Mouse (Mus musculus) heart, adult 11 months (tissue): ENCODE results near the gene Kat6b.
"Not testable (repeated sequence)": the region's sequence is repeated elsewhere in the genome, so short reads cannot be mapped to it uniquely, and the experiment has no call there.

Experiments
- DNase-seq: peaks from one replicate; pipeline ENCODE4 v3.0.0; 2022

The Kat6b gene

DNA sequence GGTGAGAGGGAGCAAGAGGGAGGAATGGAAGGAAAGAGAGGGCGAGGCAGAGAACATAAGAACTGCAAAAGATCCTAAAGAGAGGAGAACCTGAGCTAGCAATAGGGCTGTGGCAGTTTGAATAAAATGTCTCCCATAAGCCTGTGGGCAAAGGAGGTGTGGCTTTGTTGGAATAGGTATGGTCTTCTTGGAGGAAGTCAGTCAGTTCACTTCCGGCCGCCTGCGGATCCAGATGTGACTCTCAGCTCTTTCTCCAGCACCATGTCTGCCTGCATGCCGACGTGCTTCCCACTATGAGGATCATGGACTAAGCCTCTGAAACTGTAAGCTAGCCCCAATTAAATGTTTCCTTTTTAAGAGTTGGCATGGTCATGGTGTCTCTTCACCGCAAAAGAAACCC is at the start of gene Kat6b:
Kat6b (plus strand) TSS at position 204 of the 400 bp plus-strand sequence.
- no peak for DNase-seq

DNA sequence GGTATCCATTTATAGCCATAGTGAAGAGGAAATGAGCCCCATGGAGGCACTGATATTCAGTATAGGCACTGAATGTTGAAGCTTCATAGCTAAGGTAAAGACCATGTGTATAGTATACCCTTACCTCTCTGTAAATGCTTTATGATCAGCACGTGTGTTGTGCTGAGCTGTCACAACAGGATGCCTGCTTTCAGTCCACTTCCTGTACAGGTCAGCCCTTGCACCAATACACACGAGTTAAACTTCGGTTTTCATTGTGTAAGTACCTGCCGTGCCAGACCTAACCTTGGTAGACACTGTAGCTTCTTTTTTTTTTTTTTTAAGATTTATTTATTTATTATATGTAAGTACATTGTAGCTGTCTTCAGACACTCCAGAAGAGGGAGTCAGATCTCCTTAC is 47.8 kb upstream of the Kat6b start:
- DNase-seq = no peak

GRCm38 (mm10) chr14:21433995-21434394 is 47.2 kb upstream of the Kat6b start:
- peak; percentile 57 for DNase-seq

DNA sequence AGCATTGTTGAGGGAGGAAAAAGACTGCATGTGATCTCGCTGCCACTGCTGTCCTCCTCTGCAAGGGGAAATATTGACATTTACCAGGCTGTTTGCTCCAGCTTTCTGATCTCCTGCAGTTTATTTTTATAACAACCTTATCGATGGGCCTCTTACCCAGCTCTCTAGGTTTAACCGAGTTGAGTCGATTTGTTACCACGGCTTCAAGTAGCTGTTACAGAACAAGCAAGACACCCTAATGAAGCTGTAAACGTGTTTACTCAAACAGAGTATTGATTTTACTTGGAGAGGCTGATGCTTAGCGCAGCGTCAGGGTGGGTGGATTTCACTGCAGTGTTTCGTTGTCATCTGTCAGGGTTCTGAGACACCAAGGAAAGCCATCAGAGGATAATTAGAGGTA is 46.5 kb upstream of the Kat6b start:
- peak; percentile 85 for DNase-seq

GRCm38 (mm10) chr14:21439785-21440184 is 41.4 kb upstream of the Kat6b start:
- DNase-seq = no peak

GRCm38 (mm10) chr14:21440526-21440925 is 40.7 kb upstream of the Kat6b start:
- no peak for DNase-seq

GRCm38 (mm10) chr14:21441772-21442533 is 39.3 kb upstream of the Kat6b start:
- no peak for DNase-seq

DNA sequence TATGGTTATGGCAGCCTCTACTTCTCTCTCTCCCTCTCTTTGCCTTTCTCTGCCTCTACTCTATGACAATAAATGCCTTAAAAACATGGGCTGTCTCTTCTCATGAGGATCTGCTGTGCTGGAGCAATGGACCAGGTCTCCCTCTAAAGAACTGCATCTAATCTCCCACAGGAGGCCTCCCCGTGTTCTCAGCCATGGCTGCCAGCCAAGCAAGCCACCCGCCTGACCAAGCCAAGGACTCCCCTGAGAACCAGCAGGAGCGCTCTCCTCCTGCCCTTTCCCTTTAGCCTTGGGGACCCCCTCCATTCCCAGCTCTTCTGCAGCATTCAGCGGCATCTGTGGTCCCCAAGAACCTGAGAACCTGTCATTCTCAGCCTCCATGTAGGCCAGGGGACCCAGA is 28.7 kb upstream of the Kat6b start:
- DNase-seq = no peak

DNA sequence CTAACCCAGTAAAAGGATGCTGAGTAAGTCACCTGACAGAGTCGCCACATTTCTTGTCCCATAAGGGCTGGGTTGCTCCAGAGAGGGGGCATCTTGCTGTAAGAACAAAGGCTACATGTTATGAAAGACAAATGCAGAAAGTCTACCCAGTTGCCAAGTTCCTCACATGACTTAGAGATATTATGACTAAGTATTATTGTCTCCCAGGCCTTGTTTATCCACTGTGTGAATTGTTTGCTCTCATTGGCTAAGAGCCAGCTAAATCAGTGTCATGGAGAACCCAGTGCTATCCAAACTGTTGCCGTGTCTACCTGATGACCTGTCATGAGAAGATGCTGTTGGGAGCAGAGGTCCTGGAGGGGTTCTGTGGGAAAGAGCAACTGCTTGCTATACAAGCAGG is 27.3 kb upstream of the Kat6b start:
- DNase-seq = no peak

- DNase-seq = no peak
Observed at GRCm38 (mm10) chr14:21455654-21456350, 25.4 kb upstream of the Kat6b start.

- DNase-seq = no peak
Observed at GRCm38 (mm10) chr14:21456526-21456925, 24.7 kb upstream of the Kat6b start.

- no peak for DNase-seq
Observed at GRCm38 (mm10) chr14:21457876-21458275, 23.4 kb upstream of the Kat6b start.

GRCm38 (mm10) chr14:21458696-21459095 is 22.5 kb upstream of the Kat6b start:
- DNase-seq = no peak

DNA sequence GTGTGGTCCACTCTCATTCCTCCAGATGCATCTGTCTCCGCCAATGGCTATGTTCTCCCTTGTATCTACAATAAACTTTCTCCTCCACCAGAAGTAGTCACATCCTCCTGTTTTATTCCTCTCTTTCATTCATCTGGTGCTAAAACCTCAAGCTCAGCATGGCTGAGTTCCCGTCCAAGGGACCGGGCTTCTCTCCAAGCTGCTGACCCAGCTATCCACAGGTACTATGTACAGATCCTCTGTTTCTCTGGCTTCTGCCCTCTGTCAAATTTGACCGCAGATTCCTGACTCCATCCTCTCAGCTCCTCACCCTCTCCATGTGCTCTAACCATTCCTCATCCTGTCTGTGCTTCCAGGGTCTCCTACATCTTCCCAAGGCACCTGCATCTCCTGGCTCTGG is 22.1 kb upstream of the Kat6b start:
- no peak for DNase-seq

DNA sequence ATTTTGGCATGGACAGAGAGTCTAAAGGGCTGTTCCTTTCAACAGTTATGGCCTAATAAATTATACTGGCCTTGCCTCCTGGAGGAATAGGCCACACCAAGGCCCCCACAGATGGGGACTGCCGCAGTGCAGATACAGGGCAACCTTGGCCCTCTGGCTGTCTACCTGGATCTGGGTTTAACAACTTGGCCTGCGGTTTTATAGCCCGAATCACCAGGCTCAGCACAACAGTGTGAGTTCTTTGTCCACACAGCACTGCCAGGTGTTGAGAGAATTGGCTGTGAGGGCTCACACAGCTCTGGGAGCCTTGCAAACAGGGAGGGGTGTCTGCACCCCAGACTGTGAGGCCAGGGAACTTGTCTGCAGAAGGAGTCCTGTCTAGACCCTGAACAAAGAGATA is 18.8 kb upstream of the Kat6b start:
- no peak for DNase-seq

DNA sequence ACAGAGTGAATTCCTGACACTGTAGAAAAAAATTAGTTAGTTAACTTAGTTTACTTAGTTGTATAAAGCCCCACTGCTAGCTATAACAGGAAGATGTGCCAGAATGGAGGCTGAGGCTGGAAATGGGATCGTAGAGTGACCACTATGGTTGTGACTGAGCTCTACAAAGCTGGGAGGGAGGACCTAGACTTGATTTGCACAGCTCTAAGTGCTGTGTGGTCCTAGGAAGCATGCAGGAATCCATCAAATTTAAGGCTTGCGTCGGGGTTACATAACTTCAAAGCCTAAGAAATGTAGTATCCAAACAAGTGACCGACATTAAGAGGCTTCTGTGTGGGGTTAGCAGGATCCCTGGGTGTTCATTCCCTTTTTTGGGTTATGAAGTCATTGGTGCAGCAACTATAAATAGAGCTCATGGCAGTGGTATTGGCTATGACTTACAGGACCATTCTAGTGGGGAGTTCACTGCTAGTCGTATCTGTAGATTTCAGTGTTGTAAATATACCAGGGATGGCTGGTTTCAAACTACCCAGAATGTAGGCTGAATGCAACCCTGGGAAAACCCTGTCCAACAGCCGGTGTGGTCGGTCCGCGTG is 18.0 kb upstream of the Kat6b start:
- no peak for DNase-seq

- no peak for DNase-seq
Observed at GRCm38 (mm10) chr14:21470386-21470785, 10.8 kb upstream of the Kat6b start.

GRCm38 (mm10) chr14:21471975-21472374 is 9.3 kb upstream of the Kat6b start:
- DNase-seq = no peak

DNA sequence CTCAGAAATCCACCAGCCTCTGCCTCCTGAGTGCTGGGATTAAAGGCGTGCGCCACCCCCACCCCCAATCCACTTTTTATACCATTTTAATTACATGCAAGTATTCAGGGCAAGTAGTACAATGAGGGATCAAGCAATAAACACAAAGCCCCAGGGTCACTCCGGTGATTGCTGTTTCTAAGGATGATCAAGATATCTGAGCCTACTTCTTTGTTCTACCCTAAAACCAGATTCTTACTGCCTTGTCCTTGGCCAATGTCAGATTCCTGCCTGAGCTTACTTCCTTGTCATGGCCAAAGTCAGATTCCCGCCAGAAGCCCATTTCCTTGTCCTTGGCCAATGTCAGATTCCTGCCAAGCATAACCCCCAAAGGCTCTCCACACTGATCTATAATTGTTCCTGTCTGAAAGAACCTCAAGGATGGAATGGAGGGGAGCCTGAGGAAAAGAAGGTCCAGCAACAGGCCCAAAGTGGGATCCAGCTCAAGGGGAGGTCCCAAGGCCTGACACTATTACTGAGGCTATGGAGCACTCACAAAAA is 6.6 kb upstream of the Kat6b start:
- DNase-seq = not testable (repeated sequence)

- no peak for DNase-seq
Observed at GRCm38 (mm10) chr14:21477181-21477580, 4.1 kb upstream of the Kat6b start.

GRCm38 (mm10) chr14:21479566-21479965 is 1.7 kb upstream of the Kat6b start:
- DNase-seq = no peak

DNA sequence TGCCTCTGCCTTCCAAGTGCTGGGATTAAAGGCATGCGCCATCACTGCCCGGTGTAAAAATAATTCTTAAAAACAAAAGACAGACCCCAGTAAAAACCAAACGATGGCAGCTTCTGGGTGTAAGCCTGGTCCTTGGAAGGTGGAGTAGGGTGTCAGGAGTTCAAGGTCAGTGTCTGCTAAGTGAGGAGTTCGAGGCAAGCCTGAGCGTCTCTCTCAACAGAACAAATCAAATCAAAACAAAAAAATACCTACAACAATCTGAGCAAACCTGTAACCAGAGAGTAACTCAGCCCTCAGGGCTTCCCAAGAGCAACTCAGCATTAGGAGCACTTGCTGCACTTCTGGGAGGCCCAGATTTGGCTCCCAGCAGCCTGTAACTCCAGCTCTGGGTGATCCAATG is 1.0 kb upstream of the Kat6b start:
- DNase-seq = no peak

GRCm38 (mm10) chr14:21484199-21484598 is 3.0 kb downstream of the Kat6b start:
- DNase-seq = no peak

DNA sequence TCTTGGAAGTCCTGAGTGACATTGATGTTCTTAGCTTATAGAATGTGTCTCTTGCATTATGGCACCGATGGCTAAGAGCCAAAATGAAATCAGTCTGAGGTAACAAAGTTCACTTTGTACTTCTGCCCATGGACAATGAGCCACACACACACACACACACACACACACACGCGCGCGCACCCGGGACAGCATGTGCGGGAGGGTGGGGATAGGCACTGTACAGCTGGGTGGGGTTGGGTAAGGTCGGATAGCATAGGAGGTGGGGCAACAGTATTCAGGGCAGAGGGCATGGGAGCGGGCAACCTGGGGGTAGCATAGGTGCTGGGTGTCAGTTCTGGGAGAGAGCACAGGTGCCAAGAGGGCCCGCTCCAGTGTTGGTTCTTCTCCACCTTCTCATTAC is 3.5 kb downstream of the Kat6b start:
- no peak for DNase-seq
